Mouse (Mus musculus) spleen, postnatal 10 days (tissue): ENCODE measurements around the gene Dcp1b.

Source experiments
- DNase-seq, 2 experiments: peaks; one replicate each; pipeline ENCODE4 v3.0.0; 2021 to 2022; ENCODE audit warnings: low spot score in 2 of 2

Gene Dcp1b

DNA sequence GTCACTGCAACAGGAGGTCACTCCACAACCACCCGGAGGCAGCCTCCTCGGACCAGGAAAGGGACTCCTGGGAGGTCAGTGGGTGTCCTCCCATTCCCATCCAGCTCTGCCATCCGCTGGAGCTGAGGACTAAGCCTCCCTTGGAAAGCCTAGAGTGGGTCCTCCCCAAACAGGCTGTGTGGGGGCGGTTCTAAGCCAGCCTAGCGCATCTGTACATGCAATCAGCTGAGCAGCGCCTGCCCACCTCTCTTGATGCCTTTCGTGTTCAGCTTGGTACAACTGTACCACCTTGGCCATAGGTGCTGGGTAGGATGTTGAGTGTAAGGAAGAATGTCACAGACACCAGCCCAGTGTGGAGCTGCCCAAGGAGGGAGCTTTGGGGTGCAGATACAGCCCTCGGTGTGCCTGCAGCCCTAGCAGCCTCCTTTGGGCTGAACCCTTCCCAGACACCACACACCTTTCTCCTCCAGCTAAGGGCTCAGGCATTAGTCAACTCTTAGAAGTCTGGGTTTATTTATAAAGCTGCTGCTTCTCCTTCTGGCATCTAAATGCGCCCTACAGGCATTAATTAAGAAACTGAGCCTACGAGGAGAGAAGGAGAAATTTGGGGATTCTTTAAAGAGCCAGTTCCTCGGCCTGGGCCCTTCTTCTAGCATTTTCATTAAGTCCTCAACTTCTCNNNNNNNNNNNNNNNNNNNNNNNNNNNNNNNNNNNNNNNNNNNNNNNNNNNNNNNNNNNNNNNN is 54.0 kb downstream of the Dcp1b start:
- DNase-seq, result no peak

DNA sequence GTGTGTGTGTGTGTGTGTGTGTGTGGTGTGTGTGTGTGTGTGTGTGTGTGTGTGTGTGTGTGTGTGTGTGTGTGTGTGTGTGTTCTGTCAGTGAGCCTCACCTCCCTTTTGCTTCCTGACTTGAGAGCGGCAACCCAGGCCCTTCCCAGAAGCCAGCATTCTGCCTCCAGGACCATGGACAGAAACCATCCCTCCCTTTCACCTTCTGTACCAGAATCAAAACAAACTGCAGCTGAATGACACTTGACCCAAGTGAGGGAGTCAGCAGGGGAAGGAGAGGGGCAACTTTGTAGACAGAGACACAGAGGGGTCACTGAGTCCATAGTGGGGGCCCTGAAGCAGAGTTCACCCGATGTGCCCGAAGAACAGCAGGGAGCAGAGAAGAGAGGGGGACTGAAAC is 58.0 kb downstream of the Dcp1b start:
- no peak for DNase-seq

DNA sequence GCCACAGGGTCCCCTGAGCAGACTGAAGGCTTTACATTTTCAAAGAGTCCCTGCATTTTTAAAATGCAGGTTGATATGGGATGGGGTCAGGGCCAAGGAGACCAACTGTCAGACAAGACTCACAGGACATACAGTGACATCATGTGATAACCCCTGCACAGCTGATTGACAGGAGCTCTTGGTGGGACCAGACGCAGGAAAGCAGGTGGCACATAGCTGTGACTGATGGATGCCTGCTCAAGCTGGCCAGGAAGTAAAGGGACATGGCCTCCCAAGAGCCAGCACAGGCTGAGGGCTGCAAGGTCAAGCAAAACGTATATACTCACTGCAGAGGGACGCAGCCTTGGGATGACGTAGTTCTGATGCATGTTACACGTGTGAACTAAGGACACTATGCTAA is 60.4 kb downstream of the Dcp1b start:
- no peak for DNase-seq

DNA sequence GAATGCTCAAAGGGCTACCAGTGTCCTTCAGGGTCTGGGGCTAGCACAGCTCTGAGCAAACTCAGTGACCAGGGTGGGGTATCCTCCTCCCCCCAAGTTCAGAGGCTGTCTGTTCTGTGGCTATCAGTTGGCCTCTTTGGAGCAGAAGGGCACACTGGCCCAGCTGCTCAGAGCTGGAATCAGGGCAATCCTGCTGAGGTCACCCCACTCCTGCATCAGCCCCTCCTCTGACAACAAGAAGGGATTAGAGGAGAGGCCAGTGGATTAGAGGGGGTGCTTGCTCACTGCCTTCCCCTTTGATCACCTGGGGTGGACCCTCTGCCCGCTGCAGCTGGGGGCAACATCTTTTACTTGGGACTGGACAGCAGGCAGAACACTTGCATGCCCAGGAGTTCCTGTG is 61.2 kb downstream of the Dcp1b start, which contains the start of gene Cacna2d4:
TSS of gene Cacna2d4 (plus strand) at position 286 of the 400 bp plus-strand sequence.
- DNase-seq, result no peak

DNA sequence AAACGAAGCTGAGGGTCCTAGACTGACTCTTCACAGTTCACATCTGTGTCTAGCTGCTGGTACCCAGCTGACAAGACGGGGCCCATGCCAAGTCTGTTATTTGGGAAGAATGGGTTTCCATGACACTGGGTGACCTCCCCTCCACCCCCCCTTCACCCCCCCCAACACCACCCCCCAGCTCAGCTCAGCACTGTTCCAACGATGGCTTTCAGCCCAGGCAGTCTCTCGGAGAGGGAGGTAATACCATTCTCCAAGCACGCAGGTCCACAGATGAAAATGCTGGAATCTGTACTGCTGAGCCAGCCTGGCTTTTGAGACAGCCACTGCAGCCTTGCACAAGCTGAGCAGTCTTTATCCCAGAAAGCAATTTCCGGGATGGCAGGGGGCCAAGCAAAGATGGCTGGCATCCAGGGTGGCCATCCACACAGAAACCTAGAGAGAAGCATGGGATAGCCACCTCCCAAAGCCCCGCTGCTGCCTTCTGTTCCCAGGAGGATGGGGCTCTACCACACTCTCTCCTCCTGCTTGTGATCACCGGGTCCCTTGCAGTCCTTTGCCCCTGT is 62.5 kb downstream of the Dcp1b start:
- no peak for DNase-seq

DNA sequence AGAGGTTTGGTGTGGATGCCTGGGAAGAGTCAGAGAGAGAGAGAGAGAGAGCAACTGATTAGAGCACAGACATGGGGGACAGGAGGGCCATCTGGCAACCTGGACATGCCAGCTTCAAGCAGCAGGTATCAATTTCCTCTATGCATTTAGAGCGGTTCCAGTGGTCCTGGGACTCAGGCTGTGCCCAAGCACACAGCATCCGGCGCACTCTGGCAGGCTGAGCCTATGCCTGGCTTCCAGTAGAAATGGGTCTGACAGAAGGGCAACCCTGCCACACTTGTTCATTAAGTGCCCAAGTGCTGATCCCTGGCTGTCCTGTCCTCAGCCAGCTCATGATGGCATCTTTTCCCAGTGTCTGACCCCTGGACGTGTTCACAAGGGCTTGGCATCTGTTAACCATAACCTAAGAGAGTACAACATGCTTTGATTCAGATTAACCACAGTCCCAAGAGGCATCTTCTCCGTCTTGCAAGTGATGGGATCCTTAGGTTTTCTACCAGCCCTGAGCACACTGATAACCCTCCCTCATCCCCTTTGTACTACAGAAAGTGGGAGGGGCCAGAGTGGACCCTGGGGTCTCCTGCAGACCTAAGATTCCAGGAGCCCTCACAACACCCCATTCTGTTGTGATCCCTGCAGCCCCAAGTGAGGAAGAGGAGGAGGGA is 64.4 kb downstream of the Dcp1b start:
- no peak for DNase-seq

DNA sequence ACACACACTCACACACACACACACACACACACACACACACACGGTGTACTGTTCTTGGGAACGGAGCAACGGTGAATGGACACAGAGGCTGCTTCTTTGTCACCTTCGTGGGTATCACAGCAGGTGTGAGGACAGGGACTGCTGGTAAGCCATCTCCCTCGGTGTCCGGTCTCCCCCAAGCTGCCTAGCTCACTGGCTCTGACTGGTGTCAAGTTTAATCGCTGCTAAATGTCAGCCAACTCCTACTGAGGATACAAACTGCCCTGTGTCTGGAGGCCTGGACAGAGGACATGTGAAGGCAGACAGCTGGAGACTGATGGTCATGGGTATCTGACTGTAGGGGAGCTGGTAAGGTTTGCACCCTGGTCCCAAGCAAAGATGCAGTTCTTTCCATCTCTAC is 65.2 kb downstream of the Dcp1b start:
- no peak for DNase-seq

DNA sequence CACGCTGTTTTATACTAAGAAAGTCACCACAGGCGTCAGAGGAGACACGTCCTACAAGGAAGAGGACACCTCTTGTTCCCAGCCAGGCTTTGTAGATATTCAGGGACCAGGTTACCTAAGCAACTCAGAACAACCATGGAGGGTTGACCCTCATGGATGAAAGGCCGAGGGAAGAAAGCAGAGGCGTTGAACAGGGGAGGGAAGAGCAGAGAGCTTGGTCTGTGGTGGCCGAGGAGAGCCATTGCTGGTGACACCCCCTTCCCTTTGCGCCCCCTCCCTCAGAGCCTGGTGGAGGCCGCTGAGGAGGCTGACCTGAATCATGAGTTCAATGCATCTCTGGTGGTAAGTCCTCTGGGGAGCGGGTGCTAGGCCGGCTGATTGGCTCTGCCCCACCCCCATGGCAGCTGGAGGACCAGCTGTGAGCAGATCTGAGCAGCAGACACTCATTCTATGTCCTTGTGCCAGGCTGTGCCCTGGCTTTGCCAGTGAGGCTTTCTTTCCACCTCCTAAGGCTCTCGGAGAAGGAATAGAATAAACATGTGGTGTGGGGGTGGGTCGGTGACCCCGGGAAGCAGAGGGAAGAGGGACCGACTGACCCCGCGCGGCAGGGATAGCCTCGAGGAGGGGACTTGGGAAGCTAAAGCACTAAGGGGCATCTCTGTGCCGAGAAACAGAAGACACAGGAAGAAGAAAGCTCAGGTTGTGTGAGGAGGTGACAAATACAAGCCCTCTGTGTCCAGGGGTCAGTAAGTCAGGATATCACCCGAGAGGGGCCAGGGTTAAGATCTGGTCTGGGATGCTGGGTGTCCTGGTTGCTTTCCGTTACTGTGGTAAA is 66.0 kb downstream of the Dcp1b start:
- DNase-seq, result no peak

DNA sequence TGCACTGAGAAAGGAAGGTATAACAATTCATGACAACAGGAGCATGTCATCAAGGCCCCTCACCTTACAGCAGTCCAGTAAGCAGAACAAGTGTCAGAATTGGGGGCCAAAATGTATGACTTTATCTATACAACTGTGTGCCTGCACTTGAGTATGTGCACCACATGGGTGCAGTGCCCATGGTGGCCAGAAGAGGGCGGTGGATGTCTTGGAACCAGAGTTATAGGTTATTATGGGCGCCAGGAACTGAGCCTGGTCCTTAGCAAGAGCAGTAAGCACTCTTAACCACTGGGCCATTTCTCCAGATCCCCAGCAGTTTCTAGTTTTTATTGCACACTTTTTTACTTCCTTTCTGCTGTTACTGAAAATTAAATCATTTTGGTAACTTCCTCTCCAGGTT is 71.0 kb downstream of the Dcp1b start:
- no peak for DNase-seq

DNA sequence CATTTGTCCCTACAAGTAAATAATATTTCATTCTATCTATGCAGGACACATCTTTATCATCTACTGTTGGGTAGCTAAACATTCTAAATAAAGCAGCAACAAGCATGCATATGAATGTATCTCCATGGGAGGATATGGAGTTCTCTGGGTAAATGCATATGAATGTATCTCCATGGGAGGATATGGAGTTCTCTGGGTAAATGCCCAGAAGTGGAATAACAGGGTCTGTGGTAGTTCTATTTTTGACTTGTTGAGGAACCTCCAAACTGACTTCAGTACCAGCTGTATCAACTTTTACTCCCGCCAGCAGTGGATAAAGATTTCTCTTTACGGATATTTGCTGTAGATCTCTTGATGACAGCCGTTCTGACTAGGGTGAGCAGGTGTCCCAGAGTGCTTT is 73.5 kb downstream of the Dcp1b start:
- no peak for DNase-seq

DNA sequence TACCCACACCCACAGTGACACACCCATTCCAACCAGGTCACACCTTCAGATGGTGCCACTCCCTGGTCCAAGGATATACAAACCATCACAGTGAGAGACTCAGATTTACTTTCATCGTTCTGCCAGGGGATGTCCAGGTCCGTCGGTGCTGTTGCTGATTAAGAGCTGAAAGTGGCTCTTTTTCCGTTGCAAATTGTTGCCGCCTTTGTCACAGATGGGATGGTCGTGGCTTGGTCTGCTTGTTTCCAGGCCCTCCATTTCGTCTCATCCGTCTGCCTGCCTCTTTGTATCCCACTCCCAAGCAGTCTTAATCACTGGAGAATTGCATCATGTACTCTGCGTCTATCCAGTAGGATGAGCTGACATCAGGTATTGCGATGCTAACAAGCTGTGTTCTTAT is 74.7 kb downstream of the Dcp1b start:
- DNase-seq, result no peak

DNA sequence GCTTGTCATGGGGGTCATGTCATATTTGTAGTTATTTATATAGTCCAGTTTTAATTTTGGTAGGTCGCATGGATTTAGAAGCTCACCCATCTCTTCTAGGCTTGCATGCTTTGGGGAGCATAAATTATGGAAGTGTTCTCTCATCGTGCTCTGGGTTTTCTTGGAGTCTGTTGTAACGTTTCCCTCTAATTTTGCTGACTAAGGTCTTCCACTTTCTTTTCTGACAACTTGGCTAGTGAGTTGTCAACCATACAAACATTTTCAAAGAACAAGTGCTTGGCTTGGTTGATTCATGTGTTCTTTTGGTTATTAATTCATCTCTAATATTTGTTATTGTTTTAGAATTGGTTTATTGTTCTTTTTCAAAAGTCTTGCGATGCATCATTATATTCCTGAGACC is 76.7 kb downstream of the Dcp1b start:
- no peak for DNase-seq
